In genomic region chr11:84042808-84043762, GRCm38 (mm10) we compare ENCODE assay signal across 8 mouse cellular contexts. TPM values are rescaled to one million over a fixed set of nuclear protein-coding genes. Genes with fewer than 3 reads are reported as not detected.
DNase-seq lines count a peak whose midpoint lies in the region; ATAC-seq lines count a peak whose summit lies in the region.

No protein-coding gene starts in this region.

- H3K4me3 ChIP-seq in kidney, embryonic 14.5 days (ENCODE audit: low read length), result no peak overlapping the region

- no peak overlapping the region for H3K4me2 ChIP-seq in kidney, embryonic 14.5 days (replicated peaks; ENCODE audit: low read depth, low read length)

- H3K27me3 ChIP-seq in kidney, embryonic 14.5 days (ENCODE audit: control insufficient read depth, insufficient read depth, low read length), result no peaks in the 10 kb centered on the region

- intact Hi-C loops in left cerebral cortex, postnatal 4 days (cut with DNase I), result no loop called here

- H3K9ac ChIP-seq in kidney, embryonic 14.5 days (ENCODE audit: low read depth, low read length), result no peak overlapping the region

- no peaks in the 10 kb centered on the region for H3K36me3 ChIP-seq in kidney, embryonic 14.5 days (ENCODE audit: control insufficient read depth, insufficient read depth, low read length)

- 0 out of 2 replicates have a peak, but pooled peaks have one; percentile 46 for ATAC-seq in kidney, embryonic 14.5 days (ENCODE audit: low FRiP score, low TSS enrichment)
- no peak for ATAC-seq in erythroid progenitor cell, adult 5-6 weeks (replicated peaks; ENCODE audit: low FRiP score, poor library complexity, severe bottlenecking)

- no peaks in the 10 kb centered on the region for H3K9me3 ChIP-seq in kidney, embryonic 14.5 days (ENCODE audit: control insufficient read depth, low read length)

- DNase-seq in kidney, postnatal 25 days, result no peak
- peak; percentile 74 to 76 for DNase-seq in adrenal gland, postnatal 36 days
- DNase-seq in frontal cortex, postnatal 10 days (ENCODE audit: low spot score in 2 of 2), result peak; percentile 48 to 58
- DNase-seq in left cerebral cortex, postnatal 4 days, result peak; percentile 67
- peak; percentile 38 for DNase-seq in skeletal muscle tissue, adult 2 months (ENCODE audit: low read depth, low spot score)
- no peak for DNase-seq in heart, adult 9 months (ENCODE audit: low spot score in 2 of 2)

- H3K4me1 ChIP-seq in kidney, embryonic 14.5 days (ENCODE audit: control insufficient read depth, insufficient read depth, low read length), result no peaks in the 10 kb centered on the region

- WGBS in kidney, embryonic 14.5 days, result 62% methylated on average over 14 of the region's 14 CpGs

- no peak overlapping the region for H3K27ac ChIP-seq in kidney, embryonic 14.5 days (ENCODE audit: low read depth, low read length)

RNA-seq across cellular contexts. Expression of gene Dusp14, which starts 26.0 kb away (rescaled TPM):
- 19.8 and 21.4 TPM in 2 replicates for polyA plus RNA-seq in kidney, embryonic 14.5 days (2014; fragmentation: Nextera tagmentation; extraction: Ambion mirVana)
- total RNA-seq in adrenal gland, postnatal 36 days (2021), result 10 to 100 TPM in 1 of 2 experiments, 1 to 10 TPM in 1; 6.0 to 14.0 TPM
- 1 to 10 TPM; 6.3 to 7.1 TPM for total RNA-seq in left cerebral cortex, postnatal 4 days (2021)
- total RNA-seq in erythroid progenitor cell, adult 5-6 weeks (2015; ENCODE audit: low replicate concordance), result not detected in 2 replicates
- total RNA-seq in erythroid progenitor cell, adult 5-6 weeks (2017; ENCODE audit: low replicate concordance), result not detected in 2 replicates

Comparison
In these comparisons a context has a peak if more than half of its experiments do, and no peak if none do; other contexts are left out.
1. DNase-seq: peak in adrenal gland, postnatal 36 days (2 of 2), frontal cortex, postnatal 10 days (2 of 2), left cerebral cortex, postnatal 4 days (single experiment) and skeletal muscle tissue, adult 2 months (single experiment); none in kidney, postnatal 25 days (0 of 2) and heart, adult 9 months (0 of 2).
2. RNA of gene Dusp14, which starts 26.0 kb away (total RNA-seq): 6.0 to 14.0 TPM in adrenal gland, postnatal 36 days and 6.3 to 7.1 TPM in left cerebral cortex, postnatal 4 days; not detected in erythroid progenitor cell, adult 5-6 weeks; every median in the first group is over 4 times any median in the second.